Mouse (Mus musculus) liver, embryonic 13.5 days (tissue): Measurements from ENCODE around the gene Herpud1. TPM values are rescaled to one million over a fixed set of nuclear protein-coding genes. Genes with fewer than 3 reads are reported as not detected.

Experiments used
- ATAC-seq: fragments of 200-750 bp; cut with Nextera tagmentation; 2 replicates; pipeline ENCODE4 v1.8.0; 2017; ENCODE audit warnings: low read depth, mild to moderate bottlenecking, moderate number of reproducible peaks, moderate library complexity
- DNase-seq: peaks from one replicate; pipeline ENCODE4 v3.0.0; 2022
- H3K27ac ChIP-seq: fragments of 300-500 bp; sonication (generic); 2 replicates; pipeline ENCODE4 v1.5.1; 2015; ENCODE audit warnings: moderate library complexity, mild to moderate bottlenecking, inconsistent platforms
- H3K27me3 ChIP-seq: fragments of 300-500 bp; sonication (generic); 2 replicates; pipeline ENCODE4 v1.6.1; 2015; ENCODE audit warnings: mild to moderate bottlenecking, inconsistent platforms
- H3K36me3 ChIP-seq: fragments of 300-500 bp; sonication (generic); 2 replicates; pipeline ENCODE4 v1.6.1; 2015; ENCODE audit warnings: mild to moderate bottlenecking, inconsistent platforms
- H3K4me1 ChIP-seq: fragments of 300-500 bp; sonication (generic); replicated peaks from 2 replicates; pipeline ENCODE4 v1.6.1; 2015; ENCODE audit warnings: inconsistent platforms
- H3K4me2 ChIP-seq: fragments of 300-500 bp; sonication (generic); 2 replicates; pipeline ENCODE4 v1.6.1; 2015; ENCODE audit warnings: inconsistent platforms, mild to moderate bottlenecking, moderate library complexity
- H3K4me3 ChIP-seq: fragments of 300-500 bp; sonication (generic); replicated peaks from 2 replicates; pipeline ENCODE4 v1.5.1; 2015; ENCODE audit warnings: mild to moderate bottlenecking, inconsistent platforms
- H3K9ac ChIP-seq: fragments of 300-500 bp; sonication (generic); 2 replicates; pipeline ENCODE4 v1.6.1; 2015; ENCODE audit warnings: mild to moderate bottlenecking, inconsistent platforms
- H3K9me3 ChIP-seq: fragments of 300-500 bp; sonication (generic); replicated peaks from 2 replicates; pipeline ENCODE4 v1.6.1; 2016; ENCODE audit warnings: inconsistent platforms
- WGBS: fragments of 180-500 bp; shearing (Covaris S2); methylation state at CpG from one replicate; pipeline ENCODE4 v1.1.7; 2015; ENCODE audit not compliant: insufficient replicate concordance; 5-methylcytosine and 5-hydroxymethylcytosine counted together
- polyA plus RNA-seq: library from polyadenylated mRNA; unstranded; fragments of >200 nt; fragmentation: Nextera tagmentation; extraction: Ambion mirVana; gene quantifications from 2 replicates; pipeline ENCODE4 v1.2.1, GENCODE M21; 2015

The Herpud1 gene
- polyA plus RNA-seq, 1 experiment from 2014 or later, result 78.4 TPM

DNA sequence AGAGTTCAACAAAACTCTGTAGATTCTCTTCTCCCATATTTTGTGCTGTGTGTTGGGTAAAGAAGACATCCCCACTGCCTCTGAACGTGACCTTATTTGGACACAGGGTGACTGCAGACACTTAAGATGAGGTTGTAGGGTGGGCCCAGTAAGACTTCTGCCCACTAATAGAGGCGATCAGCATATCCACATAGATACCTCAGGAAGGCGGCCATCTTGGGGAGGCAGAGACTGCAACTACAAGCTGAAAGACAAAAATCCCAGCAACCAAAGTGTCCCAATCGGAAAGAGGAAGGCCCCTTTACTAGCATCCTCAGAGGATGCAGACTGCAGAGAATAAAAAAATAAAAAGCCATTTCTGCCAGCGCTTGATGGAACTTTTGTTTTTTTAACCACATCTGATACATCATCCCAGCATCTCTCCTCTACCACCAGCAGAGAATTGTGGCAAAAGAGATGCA is 49.9 kb downstream of the Herpud1 start:
- Histone ChIP-seq H3K4me1 (peaks cover 6% of the 10 kb centered on the region), H3K36me3 (no peaks in the 10 kb centered on the region), H3K27ac (no peak overlapping the region), H3K27me3 (peaks cover 36% of the 10 kb centered on the region), H3K9me3 (no peaks in the 10 kb centered on the region), H3K4me3 (no peak overlapping the region), H3K4me2 (no peak overlapping the region), H3K9ac (no peak overlapping the region)
- DNase-seq, result no peak
- WGBS, result 54% methylated on average over 5 of the region's 5 CpGs
- no peak for ATAC-seq

DNA sequence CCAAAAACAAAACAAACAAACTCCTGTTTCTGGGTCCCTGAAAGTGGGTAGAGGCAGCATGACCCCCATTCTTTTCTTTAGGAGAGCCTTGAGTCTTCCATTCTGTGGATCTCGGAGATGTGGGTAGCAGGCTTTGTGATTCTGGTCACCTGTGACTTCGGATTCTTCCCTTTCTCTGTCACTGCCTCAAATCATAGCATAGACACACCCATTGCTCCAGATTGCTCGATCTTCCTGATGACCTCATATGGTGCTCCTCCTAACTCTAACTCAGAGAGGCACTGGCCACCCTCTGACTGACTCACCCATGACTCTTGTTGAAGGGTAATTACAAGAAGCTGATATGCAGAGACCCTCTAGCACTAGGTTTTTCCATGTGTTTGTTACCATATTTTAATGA is 50.7 kb downstream of the Herpud1 start:
- Histone ChIP-seq H3K4me1 (peaks cover 6% of the 10 kb centered on the region), H3K27ac (no peak overlapping the region), H3K27me3 (peaks cover 32% of the 10 kb centered on the region), H3K36me3 (no peaks in the 10 kb centered on the region), H3K4me2 (no peak overlapping the region), H3K4me3 (no peak overlapping the region), H3K9ac (no peak overlapping the region), H3K9me3 (no peaks in the 10 kb centered on the region)
- DNase-seq, result no peak
- no peak for ATAC-seq
- WGBS, result 39% methylated on average over 3 of the region's 3 CpGs

DNA sequence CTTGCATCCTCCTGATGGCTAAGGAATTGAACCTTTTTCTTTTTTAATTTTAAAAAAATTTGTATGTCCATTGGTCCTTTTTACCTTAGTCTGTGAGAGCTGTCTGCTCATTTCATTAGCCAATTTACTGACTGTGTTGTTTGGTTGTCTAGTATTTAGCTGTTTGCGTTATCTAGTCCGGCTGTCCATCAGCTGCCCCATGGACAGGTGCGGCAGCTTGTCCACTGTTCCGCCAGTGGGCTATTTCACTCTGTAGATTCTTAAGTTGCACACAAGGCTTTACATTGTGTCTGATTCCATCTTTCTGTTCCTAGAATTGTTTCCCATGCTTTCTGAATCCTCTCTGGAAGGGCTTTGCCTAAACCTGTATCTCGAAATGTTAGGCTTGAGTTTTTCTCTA is 52.4 kb downstream of the Herpud1 start:
- WGBS, result 82% methylated on average over 5 of the region's 5 CpGs
- DNase-seq (no peak), ATAC-seq (no peak)
- Histone ChIP-seq H3K27ac (no peak overlapping the region), H3K9ac (no peak overlapping the region), H3K4me2 (no peak overlapping the region), H3K27me3 (peaks cover 14% of the 10 kb centered on the region), H3K4me3 (no peak overlapping the region), H3K9me3 (no peaks in the 10 kb centered on the region), H3K4me1 (peaks cover 6% of the 10 kb centered on the region), H3K36me3 (no peaks in the 10 kb centered on the region)

DNA sequence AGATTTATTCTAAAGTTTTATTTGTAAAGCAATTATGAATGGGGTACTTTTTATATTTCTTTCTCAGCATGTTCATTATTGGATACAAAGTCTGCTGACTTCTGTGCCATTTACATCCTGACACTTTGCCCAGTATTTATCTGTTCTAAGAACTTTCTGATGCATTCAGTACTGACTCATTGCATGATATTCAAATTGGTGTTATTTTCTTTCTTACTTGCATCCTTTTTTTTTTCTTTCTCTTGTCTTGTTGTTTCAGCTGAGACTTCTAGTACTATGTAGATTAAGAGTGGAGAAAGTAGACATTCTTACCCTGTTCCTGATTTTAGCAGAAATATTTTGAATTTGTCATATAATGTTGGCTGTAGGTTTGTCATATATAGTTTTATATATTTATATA is 53.5 kb downstream of the Herpud1 start:
- Histone ChIP-seq H3K36me3 (no peaks in the 10 kb centered on the region), H3K4me1 (no peaks in the 10 kb centered on the region), H3K27ac (no peak overlapping the region), H3K9me3 (no peaks in the 10 kb centered on the region), H3K4me2 (no peak overlapping the region), H3K4me3 (no peak overlapping the region), H3K27me3 (peaks cover 4% of the 10 kb centered on the region), H3K9ac (no peak overlapping the region)
- ATAC-seq (no peak), DNase-seq (no peak)

DNA sequence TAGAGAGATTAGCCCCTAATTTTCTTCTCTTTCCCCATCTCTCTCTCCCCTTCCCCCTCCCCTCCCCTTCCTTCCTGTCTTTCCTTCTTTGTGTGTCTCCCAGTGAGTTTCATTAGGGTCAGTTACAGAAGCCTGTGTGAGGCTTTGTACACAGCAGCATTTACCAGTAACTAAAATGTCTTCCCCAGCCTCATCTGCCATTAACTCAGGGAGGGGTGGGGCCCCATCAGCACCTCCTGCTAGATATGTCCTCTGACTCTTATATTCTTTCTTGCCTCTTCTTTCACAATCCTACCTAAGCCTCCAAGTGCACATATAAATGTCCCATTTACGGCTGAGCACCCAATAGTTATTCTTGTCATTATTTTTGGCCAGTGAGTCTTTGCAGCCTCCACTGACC is 54.2 kb downstream of the Herpud1 start:
- no peaks in the 10 kb centered on the region for H3K36me3 ChIP-seq
- H3K27me3 ChIP-seq, result peaks cover 3% of the 10 kb centered on the region; the same call in 1 of the 2 replicates
- H3K4me1 ChIP-seq, result no peaks in the 10 kb centered on the region
- H3K4me3 ChIP-seq, result no peak overlapping the region
- no peak overlapping the region for H3K9ac ChIP-seq
- ATAC-seq (no peak), DNase-seq (no peak)
- WGBS, result 64% methylated on average over 1 of the region's 1 CpGs
- no peak overlapping the region for H3K4me2 ChIP-seq
- no peak overlapping the region for H3K27ac ChIP-seq
- no peaks in the 10 kb centered on the region for H3K9me3 ChIP-seq

DNA sequence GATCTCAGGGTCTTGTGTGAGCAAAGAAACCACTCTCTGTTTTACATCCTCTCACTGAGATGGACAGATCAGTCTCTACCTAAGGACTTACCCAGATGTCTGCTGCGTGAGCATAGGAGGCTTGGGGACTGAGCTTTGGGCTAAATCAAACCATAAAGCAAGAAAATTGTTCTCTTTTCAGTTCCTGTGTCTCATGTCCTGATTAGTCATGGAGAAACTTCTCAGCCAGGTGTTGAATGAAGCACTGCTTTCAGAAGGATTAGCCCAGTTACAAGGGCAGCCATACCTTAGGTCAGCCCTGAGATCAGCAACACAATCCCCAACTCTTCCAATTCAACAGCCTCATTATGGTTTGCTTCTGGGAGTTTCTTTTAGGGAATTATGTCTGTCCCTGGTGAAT is 55.4 kb downstream of the Herpud1 start:
- ATAC-seq (no peak), DNase-seq (no peak)
- no peak overlapping the region for H3K27ac ChIP-seq
- no peaks in the 10 kb centered on the region for H3K4me1 ChIP-seq
- WGBS, result 63% methylated on average over 1 of the region's 1 CpGs
- H3K9ac ChIP-seq, result no peak overlapping the region
- H3K27me3 ChIP-seq, result peaks cover 3% of the 10 kb centered on the region; the same call in 1 of the 2 replicates
- H3K36me3 ChIP-seq, result no peaks in the 10 kb centered on the region
- H3K4me3 ChIP-seq, result no peak overlapping the region
- H3K4me2 ChIP-seq, result no peak overlapping the region
- no peaks in the 10 kb centered on the region for H3K9me3 ChIP-seq

DNA sequence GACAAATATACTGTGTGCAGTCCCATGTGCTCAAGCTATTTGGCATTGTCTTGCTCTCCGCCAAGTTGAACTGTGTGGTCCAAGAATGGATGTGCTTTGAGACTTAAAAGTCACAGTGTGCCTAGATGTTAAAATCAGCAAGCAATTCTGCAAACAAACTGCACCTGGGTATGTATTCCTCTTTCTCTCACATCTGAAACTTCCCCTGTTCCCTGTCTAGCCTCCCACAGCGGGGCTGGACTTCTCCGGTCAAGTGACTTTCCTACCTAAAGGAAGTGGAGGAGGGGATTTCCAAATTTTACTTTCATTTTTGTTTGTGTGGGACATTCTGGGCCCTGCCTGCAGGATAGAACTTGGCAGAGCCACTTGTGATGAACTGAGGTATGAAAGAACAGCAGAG is 56.9 kb downstream of the Herpud1 start:
- 68% methylated on average over 3 of the region's 3 CpGs for WGBS
- Histone ChIP-seq H3K9me3 (no peaks in the 10 kb centered on the region), H3K4me1 (no peaks in the 10 kb centered on the region), H3K4me2 (no peak overlapping the region), H3K9ac (no peak overlapping the region), H3K4me3 (no peak overlapping the region), H3K27ac (no peak overlapping the region), H3K36me3 (no peaks in the 10 kb centered on the region), H3K27me3 (peaks cover 3% of the 10 kb centered on the region; the same call in 1 of the 2 replicates)
- DNase-seq, result no peak
- no peak for ATAC-seq

DNA sequence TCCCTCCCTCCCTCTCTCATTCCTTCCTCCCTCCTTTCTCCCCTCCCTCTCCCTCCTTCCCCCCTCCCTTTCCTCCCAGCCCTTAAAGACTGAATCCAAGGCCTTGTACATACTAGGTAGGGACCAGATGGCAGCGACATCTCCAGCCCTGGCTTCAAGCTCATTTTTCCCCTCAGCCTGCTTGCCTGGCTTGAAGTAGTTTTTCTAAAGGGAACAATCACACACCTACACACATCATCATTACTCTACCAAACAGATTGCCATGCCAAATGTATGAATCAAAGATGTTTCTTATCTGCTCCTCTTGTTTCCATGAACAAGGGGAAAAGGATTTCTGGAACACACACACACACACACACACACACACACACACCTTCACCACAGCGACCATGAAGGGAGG is 58.2 kb downstream of the Herpud1 start:
- Histone ChIP-seq H3K4me3 (no peak overlapping the region), H3K4me2 (no peak overlapping the region), H3K36me3 (no peaks in the 10 kb centered on the region), H3K27ac (no peak overlapping the region), H3K9ac (no peak overlapping the region), H3K4me1 (no peaks in the 10 kb centered on the region), H3K9me3 (no peaks in the 10 kb centered on the region), H3K27me3 (peaks cover 3% of the 10 kb centered on the region; the same call in 1 of the 2 replicates)
- no peak for ATAC-seq
- DNase-seq, result no peak
- WGBS, result 53% methylated on average over 2 of the region's 2 CpGs

Other genes starting within 250 kb of the Herpud1 start
- 0.78 and 0.98 TPM in 2 replicates for gene Mt4, start 249.2 kb upstream of the Herpud1 start, polyA plus RNA-seq
- gene Mt3, start 233.8 kb upstream of the Herpud1 start, polyA plus RNA-seq, result 0.45 and 0.47 TPM in 2 replicates
- 1,104 and 1,162 TPM in 2 replicates for gene Mt2, start 213.8 kb upstream of the Herpud1 start, polyA plus RNA-seq
- 3,562 and 4,215 TPM in 2 replicates for gene Mt1, start 207.4 kb upstream of the Herpud1 start, polyA plus RNA-seq
- gene Nup93, start 171.9 kb upstream of the Herpud1 start, polyA plus RNA-seq, result 58.7 and 65.6 TPM in 2 replicates
- gene Slc12a3, start 57.2 kb upstream of the Herpud1 start, polyA plus RNA-seq, result not detected in 2 replicates
- gene Nlrc5, start 47.9 kb downstream of the Herpud1 start, polyA plus RNA-seq, result 0.06 and 0.07 TPM in 2 replicates
- 2.1 and 3.1 TPM in 2 replicates for gene Cpne2, start 146.6 kb downstream of the Herpud1 start, polyA plus RNA-seq
- 18.1 and 20.3 TPM in 2 replicates for gene Rspry1, start 215.5 kb downstream of the Herpud1 start, polyA plus RNA-seq
- gene Fam192a, start 215.6 kb downstream of the Herpud1 start, polyA plus RNA-seq, result 36.8 and 47.6 TPM in 2 replicates